Mouse (Mus musculus) thymus, adult 2 months (tissue): ENCODE results near the gene Ubp1.

Source experiments
- CTCF ChIP-seq: fragments of 200-500 bp; IDR thresholded peaks from 2 replicates; pipeline ENCODE4 v1.5.1; 2012; ENCODE audit warnings: mild to moderate bottlenecking, control low read depth, low read length, moderate library complexity, borderline replicate concordance; ENCODE audit not compliant: control insufficient read depth, poor library complexity, insufficient read depth; ENCODE audit errors: extremely low read depth
- POLR2A ChIP-seq: fragments of 200-500 bp; IDR thresholded peaks from 2 replicates; pipeline ENCODE4 v1.6.1; 2012; ENCODE audit warnings: mild to moderate bottlenecking, low read length, control low read depth, moderate library complexity; ENCODE audit not compliant: control insufficient read depth, poor library complexity, insufficient read depth; ENCODE audit errors: extremely low read depth

DNA sequence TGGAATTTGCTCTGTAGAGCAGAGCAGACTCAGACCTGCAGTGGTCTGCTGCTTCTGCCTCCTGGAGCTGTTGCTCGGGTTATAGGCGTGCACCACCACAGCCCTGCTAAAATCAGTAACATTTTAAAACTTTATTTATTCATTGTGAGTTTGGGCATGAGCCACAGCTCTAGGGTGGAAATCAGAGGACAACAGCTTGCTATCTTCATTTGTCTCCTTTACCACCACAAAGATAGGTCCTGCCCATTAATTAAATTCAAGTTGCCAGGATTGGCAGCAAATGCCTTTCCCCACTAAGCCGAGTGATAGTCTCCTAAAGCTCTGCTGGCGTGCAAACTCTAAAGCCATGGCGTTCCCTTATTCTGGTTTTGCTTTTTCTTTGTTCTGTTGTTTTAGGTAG, 4.9 kb downstream of the Ubp1 start:
- no peak for TF ChIP-seq CTCF
- no peak for TF ChIP-seq POLR2A
